In the genomic region with DNA sequence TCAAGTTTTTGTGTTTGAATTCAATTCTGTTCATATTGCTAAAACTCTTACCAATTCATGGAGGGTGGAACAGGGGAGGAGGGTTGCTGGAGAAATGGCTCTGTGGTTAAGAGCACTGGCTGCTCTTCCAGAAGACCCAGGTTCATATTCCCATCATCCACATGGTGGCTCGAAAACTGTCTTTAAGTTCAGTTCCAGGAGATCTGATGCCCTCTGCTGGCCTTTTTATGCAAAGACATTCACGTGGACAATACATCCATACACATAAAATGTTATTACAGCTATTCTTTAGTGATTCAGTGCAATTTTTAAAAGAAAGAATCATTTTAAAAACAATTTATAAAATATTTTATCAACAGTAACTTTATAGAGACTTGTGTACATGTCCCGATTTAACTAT, we compare ENCODE assay signal across 17 mouse cellular contexts.
DNase-seq lines count a peak whose midpoint lies in the region; ATAC-seq and TF ChIP-seq lines count a peak whose summit lies in the region.
"Had no signal": no experiment of that assay in that cellular context is flagged by ENCODE, and none has a peak within 500 bp of the region (broad histone marks: within the 10 kb centered on the region; RNA-seq: fewer than 3 reads in every experiment).

No protein-coding gene starts in this region.

- H3K4me2 ChIP-seq in hindbrain, postnatal 0 days (ENCODE audit: low read depth, low read length): no peak overlapping the region
- H3K4me2 ChIP-seq in lung, postnatal 0 days (replicated peaks; ENCODE audit: low read depth, low read length): no peak overlapping the region
- no peak overlapping the region for H3K4me2 ChIP-seq in stomach, postnatal 0 days (replicated peaks; ENCODE audit: low read depth)
- H3K4me2 ChIP-seq: embryonic facial prominence, embryonic 12.5 days; hindbrain, embryonic 15.5 days; neural tube, embryonic 15.5 days had no signal

- H3K9ac ChIP-seq in hindbrain, postnatal 0 days (replicated peaks; ENCODE audit: low read length): no peak overlapping the region
- H3K9ac ChIP-seq in lung, postnatal 0 days (replicated peaks; ENCODE audit: low read depth): no peak overlapping the region
- no peak overlapping the region for H3K9ac ChIP-seq in ES-E14 (ENCODE audit: insufficient read depth, low read depth, low read length, poor library complexity, severe bottlenecking)
- H3K9ac ChIP-seq in stomach, postnatal 0 days (ENCODE audit: low read length): no peak overlapping the region
- H3K9ac ChIP-seq: embryonic facial prominence, embryonic 12.5 days; hindbrain, embryonic 15.5 days; neural tube, embryonic 15.5 days had no signal

- H3K9me3 ChIP-seq in hindbrain, postnatal 0 days (ENCODE audit: low read length): 0 out of 2 replicates have a peak, but pooled peaks cover 1% of the 10 kb centered on the region
- H3K9me3 ChIP-seq in hindbrain, embryonic 10.5 days: no peaks in the 10 kb centered on the region
- no peaks in the 10 kb centered on the region for H3K9me3 ChIP-seq in lung, postnatal 0 days (ENCODE audit: low read length)
- H3K9me3 ChIP-seq in ES-E14 (ENCODE audit: control insufficient read depth, insufficient read depth, low read depth, low read length): no peaks in the 10 kb centered on the region
- H3K9me3 ChIP-seq in stomach, postnatal 0 days (ENCODE audit: control insufficient read depth, low read length): no peaks in the 10 kb centered on the region
- H3K9me3 ChIP-seq: embryonic facial prominence, embryonic 12.5 days; hindbrain, embryonic 15.5 days; neural tube, embryonic 15.5 days had no signal

- ATAC-seq in hindbrain, postnatal 0 days: no peak
- no peak for ATAC-seq in lung, postnatal 0 days
- ATAC-seq in stomach, postnatal 0 days (ENCODE audit: low FRiP score, low TSS enrichment): no peak
- ATAC-seq: Patski had no signal

- no peaks in the 10 kb centered on the region for H3K27me3 ChIP-seq in hindbrain, postnatal 0 days (ENCODE audit: insufficient read depth, low read length)
- H3K27me3 ChIP-seq in hindbrain, embryonic 10.5 days (ENCODE audit: insufficient read depth, poor library complexity, severe bottlenecking): no peaks in the 10 kb centered on the region
- H3K27me3 ChIP-seq in lung, postnatal 0 days (replicated peaks; ENCODE audit: insufficient read depth, low read length): no peaks in the 10 kb centered on the region
- no peaks in the 10 kb centered on the region; the same call in 1 of the 2 replicates for H3K27me3 ChIP-seq in stomach, postnatal 0 days (ENCODE audit: control insufficient read depth, insufficient read depth, low read length)
- H3K27me3 ChIP-seq: embryonic facial prominence, embryonic 12.5 days; hindbrain, embryonic 15.5 days; neural tube, embryonic 15.5 days; Patski had no signal

- no peaks in the 10 kb centered on the region for H3K36me3 ChIP-seq in hindbrain, postnatal 0 days (ENCODE audit: insufficient read depth, low read length)
- no peaks in the 10 kb centered on the region for H3K36me3 ChIP-seq in hindbrain, embryonic 10.5 days
- no peaks in the 10 kb centered on the region for H3K36me3 ChIP-seq in lung, postnatal 0 days (ENCODE audit: insufficient read depth, low read length)
- no peaks in the 10 kb centered on the region for H3K36me3 ChIP-seq in ES-E14 (ENCODE audit: control insufficient read depth, insufficient read depth, low read length, poor library complexity, severe bottlenecking)
- H3K36me3 ChIP-seq in stomach, postnatal 0 days (ENCODE audit: control insufficient read depth, insufficient read depth, low read length): no peaks in the 10 kb centered on the region
- H3K36me3 ChIP-seq: embryonic facial prominence, embryonic 12.5 days; hindbrain, embryonic 15.5 days; neural tube, embryonic 15.5 days had no signal

- no peak for TF ChIP-seq EP300 in lung, postnatal 0 days (IDR thresholded peaks at IDR 0.05)
- no peak for TF ChIP-seq EP300 in stomach, postnatal 0 days (optimal IDR thresholded peaks at IDR 0.05)

- H3K27ac ChIP-seq in hindbrain, postnatal 0 days: no peak overlapping the region
- no peak overlapping the region for H3K27ac ChIP-seq in hindbrain, embryonic 10.5 days
- no peak overlapping the region for H3K27ac ChIP-seq in lung, postnatal 0 days (ENCODE audit: low read length)
- H3K27ac ChIP-seq in ES-E14 (ENCODE audit: insufficient read depth, low read depth, low read length, poor library complexity, severe bottlenecking): no peak overlapping the region
- no peak overlapping the region for H3K27ac ChIP-seq in stomach, postnatal 0 days (replicated peaks)
- H3K27ac ChIP-seq: embryonic facial prominence, embryonic 12.5 days; hindbrain, embryonic 15.5 days; neural tube, embryonic 15.5 days had no signal

- H3K4me1 ChIP-seq in hindbrain, postnatal 0 days (ENCODE audit: insufficient read depth, low read length): no peaks in the 10 kb centered on the region
- H3K4me1 ChIP-seq in hindbrain, embryonic 10.5 days (replicated peaks): 0 out of 2 replicates have a peak, but pooled peaks cover 3% of the 10 kb centered on the region
- no peaks in the 10 kb centered on the region for H3K4me1 ChIP-seq in lung, postnatal 0 days (ENCODE audit: insufficient read depth, low read depth, low read length)
- 0 out of 4 replicates have a peak, but pooled peaks cover 0 to 2% of the 10 kb centered on the region in 2 experiments for H3K4me1 ChIP-seq in ES-E14 (ENCODE audit: control insufficient read depth in 2 of 2, insufficient read depth in 2 of 2, low read length in 2 of 2, poor library complexity in 1 of 2)
- H3K4me1 ChIP-seq in stomach, postnatal 0 days (replicated peaks; ENCODE audit: control insufficient read depth, insufficient read depth): no peaks in the 10 kb centered on the region
- H3K4me1 ChIP-seq: embryonic facial prominence, embryonic 12.5 days; hindbrain, embryonic 15.5 days; megakaryocyte, embryonic 14.5 days; neural tube, embryonic 15.5 days had no signal

- H3K4me3 ChIP-seq in hindbrain, postnatal 0 days (ENCODE audit: low read length): no peak overlapping the region
- no peak overlapping the region for H3K4me3 ChIP-seq in hindbrain, embryonic 10.5 days
- no peak overlapping the region for H3K4me3 ChIP-seq in lung, postnatal 0 days (ENCODE audit: low read depth, low read length)
- no peak overlapping the region for H3K4me3 ChIP-seq in ES-E14 (ENCODE audit: insufficient read depth in 1 of 2, low read depth in 1 of 2, low read length in 2 of 2, poor library complexity in 1 of 2, severe bottlenecking in 1 of 2)
- no peak overlapping the region for H3K4me3 ChIP-seq in stomach, postnatal 0 days (ENCODE audit: low read depth, low read length)
- H3K4me3 ChIP-seq: embryonic facial prominence, embryonic 12.5 days; hindbrain, embryonic 15.5 days; megakaryocyte, embryonic 14.5 days; neural tube, embryonic 15.5 days had no signal

- no peak for DNase-seq in hindbrain, postnatal 0 days (ENCODE audit: low spot score)
- no peak for DNase-seq in hindbrain, embryonic 10.5 days (ENCODE audit: low spot score)
- no peak for DNase-seq in lung, postnatal 0 days (ENCODE audit: low spot score)
- no peak for DNase-seq in lung, adult 18-20 months
- peak; percentile 17 for DNase-seq in ES-E14 (ENCODE audit: low read depth, low spot score)
- DNase-seq in stomach, postnatal 0 days (ENCODE audit: low spot score): no peak
- no peak for DNase-seq in cerebellum, adult 8-10 months
- DNase-seq: cerebellum, postnatal 25 days; heart, postnatal 10 days; kidney, adult 9 months; retina, postnatal 1 day; thymus, postnatal 36 days had no signal

- WGBS in hindbrain, postnatal 0 days: 75% methylated on average over 3 of the region's 3 CpGs
- 74% methylated on average over 3 of the region's 3 CpGs for WGBS in hindbrain, embryonic 10.5 days
- 75% methylated on average over 3 of the region's 3 CpGs for WGBS in lung, postnatal 0 days
- 84% methylated on average over 3 of the region's 3 CpGs for WGBS in stomach, postnatal 0 days

- in situ Hi-C loops in ES-E14 (cut with MboI; ENCODE audit: low sequenced_read_pairs in 2 of 2, unreplicated experiment in 2 of 2): loop anchor here in 1 of 2 experiments (5.0 kb wide), 1 partner anchor 207 kb away; no protein-coding TSS in a partner anchor

- peak; percentile 17 for TF ChIP-seq CTCF in hindbrain, postnatal 0 days (IDR thresholded peaks at IDR 0.05; ENCODE audit: low read depth)
- peak; percentile 29; the same call in 1 of the 2 replicates for TF ChIP-seq CTCF in lung, postnatal 0 days (IDR thresholded peaks at IDR 0.05)
- peak; percentile 52 for TF ChIP-seq CTCF in stomach, postnatal 0 days (IDR thresholded peaks at IDR 0.05; ENCODE audit: low read depth)

TF ChIP-seq in ES-E14, 5 proteins besides CTCF, POLR2A, EP300 and RAD21:
- TF ChIP-seq CHD2 (IDR thresholded peaks at IDR 0.05; ENCODE audit: low read depth, low read length) (no peak), HCFC1 (IDR thresholded peaks at IDR 0.05; ENCODE audit: borderline replicate concordance, insufficient read depth, low read length) (no peak), MAFK (IDR thresholded peaks at IDR 0.05; ENCODE audit: insufficient read depth, low read depth, low read length) (no peak), ZC3H11A (IDR thresholded peaks at IDR 0.05; ENCODE audit: borderline replicate concordance, low read depth, low read length) (peak; percentile 83), ZNF384 (IDR thresholded peaks at IDR 0.05; ENCODE audit: low read depth, low read length) (no peak)
